26 mouse cellular contexts compared by ENCODE assay signal in genomic region chr19:30050584-30050983, GRCm38 (mm10). TPM values are rescaled to one million over a fixed set of nuclear protein-coding genes. Genes with fewer than 3 reads are reported as not detected.
DNase-seq lines count a peak whose midpoint lies in the region; ATAC-seq lines count a peak whose summit lies in the region.
"Had no signal": no experiment of that assay in that cellular context is flagged by ENCODE, and none has a peak within 500 bp of the region (broad histone marks: within the 10 kb centered on the region; RNA-seq: fewer than 3 reads in every experiment).

No protein-coding gene starts in this region.

- no peak for DNase-seq in midbrain, embryonic 14.5 days
- DNase-seq in c-Kit-negative CD71-positive TER-119-positive erythroid progenitor cells, embryonic 14.5 days (ENCODE audit: low read depth, low spot score), result peak; percentile 39
- peak; percentile 75 for DNase-seq in liver
- DNase-seq in embryo, embryonic 11 days, result no peak
- DNase-seq in embryo, embryonic 9.5 days (ENCODE audit: extremely low spot score), result no peak
- DNase-seq in hindbrain, embryonic 11.5 days (ENCODE audit: low spot score), result no peak
- DNase-seq: cerebellum, adult 8-10 months; gastrocnemius, postnatal 14 days; heart, postnatal 4 days; kidney, postnatal 4 days; layer of hippocampus, postnatal 36 days; lung, postnatal 36 days; thymus, postnatal 25 days had no signal

- H3K9me3 ChIP-seq in midbrain, embryonic 13.5 days, result no peaks in the 10 kb centered on the region
- H3K9me3 ChIP-seq in midbrain, embryonic 14.5 days (ENCODE audit: control insufficient read depth, low read length), result no peaks in the 10 kb centered on the region
- no peaks in the 10 kb centered on the region for H3K9me3 ChIP-seq in hindbrain, embryonic 11.5 days (ENCODE audit: control insufficient read depth, low read length)
- H3K9me3 ChIP-seq: forebrain, embryonic 12.5 days; limb, embryonic 15.5 days; midbrain, embryonic 12.5 days had no signal

- H3K9ac ChIP-seq in midbrain, embryonic 13.5 days (replicated peaks), result no peak overlapping the region
- H3K9ac ChIP-seq in midbrain, embryonic 14.5 days (replicated peaks; ENCODE audit: low read length), result no peak overlapping the region
- H3K9ac ChIP-seq in hindbrain, embryonic 11.5 days (ENCODE audit: low read depth, low read length), result no peak overlapping the region
- H3K9ac ChIP-seq: forebrain, embryonic 12.5 days; limb, embryonic 15.5 days; midbrain, embryonic 12.5 days had no signal

- WGBS in midbrain, embryonic 13.5 days, result 91% methylated on average over 2 of the region's 2 CpGs
- 86% methylated on average over 2 of the region's 2 CpGs for WGBS in midbrain, embryonic 14.5 days
- 94% methylated on average over 2 of the region's 2 CpGs for WGBS in hindbrain, embryonic 11.5 days

- no peak overlapping the region for H3K4me2 ChIP-seq in midbrain, embryonic 13.5 days (replicated peaks)
- H3K4me2 ChIP-seq in midbrain, embryonic 14.5 days (ENCODE audit: low read length), result no peak overlapping the region
- H3K4me2 ChIP-seq in hindbrain, embryonic 11.5 days (replicated peaks; ENCODE audit: low read depth, low read length), result no peak overlapping the region
- H3K4me2 ChIP-seq: forebrain, embryonic 12.5 days; limb, embryonic 15.5 days; midbrain, embryonic 12.5 days had no signal

- no peak overlapping the region for H3K4me3 ChIP-seq in midbrain, embryonic 13.5 days (replicated peaks)
- no peak overlapping the region for H3K4me3 ChIP-seq in midbrain, embryonic 14.5 days (replicated peaks; ENCODE audit: low read depth, low read length)
- no peak overlapping the region for H3K4me3 ChIP-seq in hindbrain, embryonic 11.5 days (ENCODE audit: low read depth, low read length)
- H3K4me3 ChIP-seq: forebrain, embryonic 12.5 days; limb, embryonic 15.5 days; midbrain, embryonic 12.5 days had no signal

- peaks cover 4% of the 10 kb centered on the region; the same call in 1 of the 2 replicates for H3K4me1 ChIP-seq in midbrain, embryonic 13.5 days (replicated peaks)
- H3K4me1 ChIP-seq in midbrain, embryonic 14.5 days (ENCODE audit: control insufficient read depth, insufficient read depth, low read length), result no peaks in the 10 kb centered on the region
- H3K4me1 ChIP-seq in hindbrain, embryonic 11.5 days (replicated peaks; ENCODE audit: control insufficient read depth, insufficient read depth, low read length), result no peaks in the 10 kb centered on the region
- H3K4me1 ChIP-seq: limb, embryonic 15.5 days; midbrain, embryonic 12.5 days had no signal

- H3K27me3 ChIP-seq in midbrain, embryonic 13.5 days, result no peaks in the 10 kb centered on the region
- H3K27me3 ChIP-seq in midbrain, embryonic 14.5 days (ENCODE audit: control insufficient read depth, insufficient read depth, low read length), result no peaks in the 10 kb centered on the region
- no peaks in the 10 kb centered on the region for H3K27me3 ChIP-seq in hindbrain, embryonic 11.5 days (ENCODE audit: control insufficient read depth, insufficient read depth, low read length)
- H3K27me3 ChIP-seq: forebrain, embryonic 12.5 days; limb, embryonic 15.5 days; midbrain, embryonic 12.5 days had no signal

- H3K36me3 ChIP-seq in midbrain, embryonic 13.5 days, result peaks cover 24% of the 10 kb centered on the region
- peaks cover 12% of the 10 kb centered on the region; the same call in 1 of the 2 replicates for H3K36me3 ChIP-seq in midbrain, embryonic 14.5 days (ENCODE audit: control insufficient read depth, insufficient read depth, low read length)
- H3K36me3 ChIP-seq in hindbrain, embryonic 11.5 days (ENCODE audit: control insufficient read depth, insufficient read depth, low read length), result no peaks in the 10 kb centered on the region

- H3K27ac ChIP-seq in midbrain, embryonic 13.5 days, result 0 out of 2 replicates have a peak overlapping the region, but pooled peaks have one; percentile 32
- H3K27ac ChIP-seq in midbrain, embryonic 14.5 days (replicated peaks; ENCODE audit: low read depth, low read length), result no peak overlapping the region
- no peak overlapping the region for H3K27ac ChIP-seq in hindbrain, embryonic 11.5 days (ENCODE audit: low read depth, low read length)
- H3K27ac ChIP-seq: forebrain, embryonic 12.5 days; limb, embryonic 15.5 days; midbrain, embryonic 12.5 days had no signal

- no peak for ATAC-seq in midbrain, embryonic 13.5 days
- no peak for ATAC-seq in midbrain, embryonic 14.5 days (ENCODE audit: low FRiP score, low TSS enrichment)
- peak; percentile 99 for ATAC-seq in megakaryocyte progenitor cell, adult 5-6 weeks (replicated peaks; ENCODE audit: poor library complexity)
- no peak for ATAC-seq in hindbrain, embryonic 11.5 days (ENCODE audit: low FRiP score)

RNA-seq across cellular contexts. Expression of gene Uhrf2, which starts 20.3 kb away (rescaled TPM):
- polyA plus RNA-seq in midbrain, embryonic 13.5 days (2015; fragmentation: Nextera tagmentation; extraction: Ambion mirVana), result 67.7 and 70.6 TPM in 2 replicates
- polyA plus RNA-seq in midbrain, embryonic 14.5 days (2014; fragmentation: Nextera tagmentation; extraction: Ambion mirVana), result 47.4 and 67.3 TPM in 2 replicates
- total RNA-seq in megakaryocyte progenitor cell, adult 5-6 weeks (2015), result 83.9 and 91.4 TPM in 2 replicates
- total RNA-seq in megakaryocyte progenitor cell, adult 5-6 weeks (2017), result 58.5 and 84.4 TPM in 2 replicates
- polyA plus RNA-seq in hindbrain, embryonic 11.5 days (2014; fragmentation: Nextera tagmentation; extraction: Ambion mirVana), result 84.6 and 90.4 TPM in 2 replicates

RNA-seq across cellular contexts. Expression of gene Trpd52l3, which starts 47.0 kb away (rescaled TPM):
- polyA plus RNA-seq in midbrain, embryonic 13.5 days (2015; fragmentation: Nextera tagmentation; extraction: Ambion mirVana), result not detected in 2 replicates
- not detected in 2 replicates for polyA plus RNA-seq in midbrain, embryonic 14.5 days (2014; fragmentation: Nextera tagmentation; extraction: Ambion mirVana)
- not detected in 2 replicates for total RNA-seq in megakaryocyte progenitor cell, adult 5-6 weeks (2015)
- total RNA-seq in megakaryocyte progenitor cell, adult 5-6 weeks (2017), result not detected in 2 replicates
- polyA plus RNA-seq in hindbrain, embryonic 11.5 days (2014; fragmentation: Nextera tagmentation; extraction: Ambion mirVana), result not detected in 2 replicates
- total RNA-seq: adrenal gland, adult 18-20 months; gastrocnemius, postnatal 14 days; heart, postnatal 4 days; layer of hippocampus, postnatal 36 days; left cerebral cortex, postnatal 25 days had no signal
- polyA plus RNA-seq: cortical plate, adult 2 months; embryonic facial prominence, embryonic 14.5 days; forebrain, embryonic 12.5 days; frontal cortex, adult 2 months; kidney, embryonic 14.5 days; limb, embryonic 15.5 days; midbrain, embryonic 12.5 days; small intestine, adult 2 months; stomach, embryonic 14.5 days had no signal

Comparison
In these comparisons a context has a peak if more than half of its experiments do, and no peak if none do; other contexts are left out.
1. DNase-seq: peak in c-Kit-negative CD71-positive TER-119-positive erythroid progenitor cells, embryonic 14.5 days (single experiment) and liver (single experiment); none in midbrain, embryonic 14.5 days (single experiment), embryo, embryonic 11 days (single experiment), embryo, embryonic 9.5 days (single experiment) and hindbrain, embryonic 11.5 days (single experiment).